Mouse (Mus musculus) 3T3-L1 (cell line): ENCODE measurements around the gene Lama5.
"Not testable (repeated sequence)": the region's sequence is repeated elsewhere in the genome, so short reads cannot be mapped to it uniquely, and the experiment has no call there.

ENCODE experiments used
- DNase-seq: peaks from one replicate; pipeline ENCODE4 v3.0.0-alpha.2; 2015; ENCODE audit warnings: low read depth, low spot score

Lama5 gene

DNA sequence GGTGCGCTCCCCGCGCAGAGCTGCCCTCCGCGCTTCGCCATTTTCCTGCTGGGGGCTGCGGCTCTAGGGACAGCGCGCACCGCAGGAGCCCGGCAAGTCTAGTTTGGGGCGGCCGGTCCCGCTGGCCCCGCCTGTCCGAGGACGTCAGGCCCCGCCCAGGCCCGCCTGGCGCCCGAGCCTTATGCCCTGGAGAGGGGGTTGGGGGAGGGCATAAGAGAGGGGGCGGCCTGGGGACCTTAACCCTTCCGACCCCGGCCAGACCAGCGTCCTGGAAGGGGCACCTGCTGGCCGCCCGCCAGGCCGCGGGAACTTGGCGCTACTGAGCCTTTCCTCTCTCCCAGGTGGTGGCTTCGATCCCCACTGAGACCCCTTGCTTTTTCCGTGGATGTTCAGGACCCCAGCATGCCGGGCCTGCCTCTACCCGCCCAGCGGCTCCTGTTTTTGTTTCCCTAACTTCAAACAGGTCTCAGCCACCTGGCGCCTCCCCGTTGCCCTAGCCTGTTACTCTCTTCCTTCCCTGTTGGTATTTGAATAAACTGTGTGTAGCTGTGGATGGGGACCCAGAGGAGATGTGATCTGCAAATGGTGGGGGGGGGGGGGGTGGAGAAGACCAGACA is at the start of gene Lama5:
Lama5 (minus strand) TSS at position 98 of the 617 bp plus-strand sequence.
- DNase-seq = no peak

DNA sequence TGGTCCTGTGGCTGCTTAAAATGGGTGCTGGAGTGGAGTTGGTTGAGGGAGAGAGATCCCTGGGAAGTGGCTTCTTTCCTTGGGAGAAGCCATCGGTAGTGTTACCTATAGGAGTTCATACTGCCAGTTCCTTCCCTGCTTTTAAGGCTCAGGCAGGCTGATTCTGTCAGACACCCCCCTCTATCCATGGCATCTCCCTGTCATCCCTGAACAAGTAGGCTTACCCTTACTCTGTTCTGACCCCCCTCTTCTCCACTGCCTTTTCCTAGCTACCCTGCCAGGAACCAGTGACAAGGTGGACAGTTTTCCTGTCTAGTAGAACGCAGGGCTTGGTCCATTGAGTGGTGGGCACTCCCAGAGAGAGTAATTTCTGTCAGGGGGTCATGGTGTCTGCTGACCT is 48.9 kb upstream of the Lama5 start:
- no peak for DNase-seq

DNA sequence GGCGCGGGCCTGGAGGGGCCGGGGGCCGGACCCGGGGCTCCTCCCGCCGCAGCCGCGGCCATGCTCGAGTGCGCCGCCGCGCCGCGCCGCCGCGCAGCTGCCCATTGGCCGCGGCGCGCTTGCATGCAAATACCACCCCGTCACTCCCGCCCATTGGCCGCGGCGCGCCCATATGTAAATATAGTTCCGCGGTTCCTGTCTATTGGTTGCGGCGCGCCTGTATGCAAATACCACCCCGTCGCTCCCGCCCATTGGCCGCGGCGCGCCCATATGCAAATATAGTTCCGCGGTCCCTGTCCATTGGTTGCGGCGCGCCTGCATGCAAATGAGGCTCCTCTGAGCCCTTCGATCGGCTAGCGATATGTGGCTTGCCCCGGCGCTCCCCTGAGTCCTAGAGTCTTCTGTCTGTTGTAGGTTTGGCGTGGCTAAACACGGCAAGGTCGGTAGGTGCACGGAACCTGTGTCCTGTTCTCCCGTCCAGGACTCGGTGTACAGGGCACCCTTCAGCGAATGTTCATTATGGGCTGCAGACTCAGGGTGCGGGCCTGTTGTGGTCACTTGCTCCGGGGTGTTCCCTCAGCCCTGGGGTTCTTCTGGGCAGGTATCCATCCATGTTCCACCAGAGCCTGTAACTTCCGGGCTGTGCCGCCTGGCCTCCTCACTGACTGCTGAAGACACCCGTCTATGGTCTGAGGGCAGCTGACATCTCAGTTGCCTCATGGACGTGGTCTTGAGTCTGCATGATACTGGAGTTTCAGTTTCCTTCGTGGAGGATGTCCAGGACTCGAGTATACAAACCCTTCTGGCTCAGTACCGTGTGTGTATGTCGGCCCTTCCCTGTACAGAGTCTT is 48.0 kb upstream of the Lama5 start, which contains the start of gene Cables2:
Cables2 (minus strand) TSS at position 103 of the 851 bp plus-strand sequence.
- peak; percentile 98 for DNase-seq

DNA sequence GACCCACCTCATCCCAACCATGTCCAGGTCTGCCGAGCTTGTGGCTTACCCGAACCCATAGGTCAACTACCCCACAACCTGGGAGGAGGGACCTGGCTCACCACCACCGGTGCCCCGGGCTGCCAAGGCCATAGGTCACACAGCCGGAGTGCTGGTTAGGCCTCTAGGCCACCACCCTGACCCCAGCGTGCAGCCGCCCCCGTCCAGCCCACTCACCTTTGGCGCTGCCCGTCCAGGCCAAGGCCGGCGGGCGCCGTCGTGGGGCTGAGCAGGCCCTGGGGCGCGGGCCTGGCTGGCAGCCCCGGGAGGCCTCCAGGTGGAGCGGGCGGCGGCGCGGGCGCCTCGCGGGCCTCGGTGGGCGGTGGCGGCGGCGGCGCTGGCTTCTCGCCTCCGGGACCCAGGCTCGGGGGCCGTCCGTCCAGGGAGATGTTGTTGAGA is 47.2 kb upstream of the Lama5 start:
- no peak for DNase-seq

DNA sequence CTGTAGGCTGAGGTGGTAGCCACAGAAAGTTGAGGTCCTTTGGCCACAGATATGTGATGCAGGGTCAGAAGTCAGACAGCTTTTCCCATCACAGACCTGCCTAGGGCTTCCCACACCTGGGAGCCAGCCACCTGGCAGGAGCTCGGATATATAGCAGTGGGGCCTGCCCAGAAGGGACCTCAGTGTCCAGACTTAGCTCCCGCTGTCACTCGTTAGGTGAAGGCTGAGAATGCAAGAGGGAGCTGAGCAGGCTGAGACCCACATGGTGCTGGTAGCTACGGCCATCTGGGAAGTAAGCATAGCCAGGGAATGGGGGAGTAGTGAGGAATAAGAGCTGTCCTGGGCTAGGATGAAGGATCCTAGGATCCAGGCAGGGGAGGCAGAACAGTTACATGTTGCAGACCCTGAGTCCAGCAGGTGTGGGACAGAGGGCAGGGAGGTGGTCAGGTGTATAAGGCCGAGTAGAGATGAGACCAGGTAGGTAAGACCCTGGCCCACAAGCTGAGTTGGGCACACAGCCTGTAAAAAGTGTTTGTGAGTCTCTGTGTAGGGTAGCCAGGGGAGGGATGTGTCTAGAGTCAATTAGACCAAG is 46.2 kb upstream of the Lama5 start:
- no peak for DNase-seq

DNA sequence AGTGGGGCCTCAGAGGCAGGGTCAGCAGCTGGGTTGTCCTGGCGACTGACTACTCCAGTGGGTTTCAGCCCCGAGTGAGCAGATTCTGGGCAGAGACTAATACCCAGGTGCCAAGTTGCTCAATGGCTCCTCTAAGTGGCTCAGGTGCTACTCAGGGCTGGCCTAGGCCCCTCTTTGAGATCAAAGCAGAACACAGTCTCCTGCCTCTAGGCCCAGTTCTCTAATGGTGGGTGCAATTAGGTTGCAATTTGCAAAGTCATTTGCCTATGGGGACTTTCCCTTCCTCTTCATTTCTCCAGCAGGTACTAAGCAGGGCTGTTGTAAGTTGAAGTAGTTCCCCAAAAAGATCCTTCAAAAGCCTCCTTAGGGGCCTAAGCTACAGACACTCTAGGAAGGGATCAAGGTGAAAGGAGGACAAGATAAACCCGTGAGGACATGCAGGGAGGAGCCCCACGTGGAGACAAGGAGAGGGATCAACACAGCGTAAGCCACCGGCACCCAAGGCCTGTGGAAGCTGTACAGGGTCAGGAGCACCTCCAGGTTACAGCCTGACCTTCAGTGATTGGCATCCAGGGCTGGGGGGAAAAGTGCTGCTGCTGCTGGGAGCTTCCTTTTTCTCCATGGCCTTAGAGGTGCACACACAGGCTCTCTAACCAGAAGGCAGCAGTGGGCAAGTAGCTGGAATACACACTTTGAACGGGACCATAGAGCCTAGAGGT is 45.0 kb upstream of the Lama5 start:
- no peak for DNase-seq

DNA sequence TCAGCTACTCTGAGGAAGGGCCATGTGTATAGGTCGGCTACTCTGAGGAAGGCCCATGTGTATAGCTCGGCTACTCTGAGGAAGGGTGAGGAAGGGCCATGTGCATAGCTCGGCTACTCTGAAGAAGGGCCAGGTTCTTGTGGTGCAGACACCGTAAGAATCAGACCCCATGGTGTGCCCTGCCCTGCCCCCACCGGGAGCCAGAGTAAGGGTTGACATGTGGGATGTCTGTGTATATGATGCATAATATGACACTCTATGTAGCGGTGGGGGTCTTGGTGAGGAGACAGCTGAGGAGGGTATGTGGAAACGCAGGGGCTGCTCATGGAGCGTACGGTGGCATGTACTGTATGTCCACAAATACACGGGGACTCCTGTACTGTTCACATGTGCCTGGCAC is 43.7 kb upstream of the Lama5 start:
- no peak for DNase-seq

DNA sequence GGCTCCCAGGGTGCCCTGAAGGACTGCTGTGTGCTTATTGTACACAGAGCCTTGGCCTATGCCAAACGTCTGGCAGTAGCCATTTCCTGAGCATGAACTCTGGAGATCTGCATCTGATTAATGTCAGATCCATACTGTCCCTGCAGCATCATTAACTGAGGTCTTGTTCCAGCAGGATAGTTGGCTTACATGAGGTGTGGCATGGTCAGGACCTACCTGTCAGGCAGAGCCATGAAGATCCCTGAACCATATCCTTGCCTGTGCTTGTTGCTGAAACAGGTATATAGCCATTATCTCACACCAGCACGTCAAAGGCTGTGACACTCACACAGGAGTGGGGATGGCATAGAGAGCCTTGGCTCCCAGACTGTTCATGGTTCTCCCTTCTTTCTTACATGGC is 42.3 kb upstream of the Lama5 start:
- no peak for DNase-seq

DNA sequence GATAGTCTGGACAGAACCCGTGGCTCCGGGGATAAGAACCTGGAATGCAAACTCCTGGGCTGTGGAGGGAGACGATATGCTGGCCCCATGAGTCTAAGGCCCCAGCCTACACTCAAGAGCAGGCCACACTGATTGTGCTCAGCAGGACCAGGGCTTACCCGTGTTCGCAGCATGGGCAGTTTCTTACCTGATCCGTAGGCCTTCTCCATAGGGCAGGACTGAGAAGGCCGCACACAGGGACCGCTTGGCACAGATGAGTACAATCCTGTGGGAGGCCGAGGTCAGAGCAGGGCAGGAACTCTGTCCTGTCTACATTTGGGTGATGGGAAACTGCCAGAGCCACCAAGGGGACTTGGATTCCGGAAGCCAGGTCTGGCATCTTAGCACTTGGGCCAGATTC is 37.2 kb upstream of the Lama5 start:
- no peak for DNase-seq

DNA sequence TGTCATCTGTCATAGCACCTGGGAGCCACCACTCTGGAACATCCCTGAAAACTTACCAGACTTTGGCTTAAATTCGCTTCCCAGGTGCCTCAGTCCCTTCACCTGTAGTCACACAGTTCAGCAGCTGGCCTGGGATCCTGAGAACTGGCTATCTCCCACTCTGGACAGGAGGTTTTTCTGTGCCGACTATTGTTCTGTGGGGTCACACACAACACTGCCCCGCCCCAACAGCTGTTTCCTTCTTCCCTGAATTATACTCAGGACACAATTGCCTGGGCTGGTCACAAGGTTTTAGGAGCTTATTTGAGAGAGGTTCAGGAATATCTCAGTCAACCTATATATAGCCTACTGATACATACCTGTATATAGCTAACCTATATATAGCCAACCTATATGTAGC is 36.8 kb upstream of the Lama5 start:
- DNase-seq = no peak

DNA sequence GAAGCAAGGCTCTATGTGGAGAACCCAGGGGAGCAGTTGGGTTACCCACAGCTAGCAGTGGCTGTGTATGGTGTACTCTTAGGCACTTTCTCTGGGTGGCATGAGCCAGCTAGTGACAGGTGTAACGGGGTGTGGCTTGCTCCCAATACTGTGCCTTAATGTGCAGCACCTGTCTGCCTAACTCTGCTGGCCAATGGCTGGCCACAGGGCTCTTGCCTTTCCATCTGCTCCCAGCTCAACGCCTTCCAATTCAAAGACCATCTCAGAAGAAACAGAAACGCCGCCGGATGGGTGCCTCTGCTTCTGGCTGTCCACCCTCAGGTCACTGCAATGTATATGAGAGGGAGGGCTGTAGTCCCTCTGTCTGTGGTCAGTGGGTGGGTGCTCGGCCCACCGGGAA is 36.2 kb upstream of the Lama5 start:
- DNase-seq = no peak

DNA sequence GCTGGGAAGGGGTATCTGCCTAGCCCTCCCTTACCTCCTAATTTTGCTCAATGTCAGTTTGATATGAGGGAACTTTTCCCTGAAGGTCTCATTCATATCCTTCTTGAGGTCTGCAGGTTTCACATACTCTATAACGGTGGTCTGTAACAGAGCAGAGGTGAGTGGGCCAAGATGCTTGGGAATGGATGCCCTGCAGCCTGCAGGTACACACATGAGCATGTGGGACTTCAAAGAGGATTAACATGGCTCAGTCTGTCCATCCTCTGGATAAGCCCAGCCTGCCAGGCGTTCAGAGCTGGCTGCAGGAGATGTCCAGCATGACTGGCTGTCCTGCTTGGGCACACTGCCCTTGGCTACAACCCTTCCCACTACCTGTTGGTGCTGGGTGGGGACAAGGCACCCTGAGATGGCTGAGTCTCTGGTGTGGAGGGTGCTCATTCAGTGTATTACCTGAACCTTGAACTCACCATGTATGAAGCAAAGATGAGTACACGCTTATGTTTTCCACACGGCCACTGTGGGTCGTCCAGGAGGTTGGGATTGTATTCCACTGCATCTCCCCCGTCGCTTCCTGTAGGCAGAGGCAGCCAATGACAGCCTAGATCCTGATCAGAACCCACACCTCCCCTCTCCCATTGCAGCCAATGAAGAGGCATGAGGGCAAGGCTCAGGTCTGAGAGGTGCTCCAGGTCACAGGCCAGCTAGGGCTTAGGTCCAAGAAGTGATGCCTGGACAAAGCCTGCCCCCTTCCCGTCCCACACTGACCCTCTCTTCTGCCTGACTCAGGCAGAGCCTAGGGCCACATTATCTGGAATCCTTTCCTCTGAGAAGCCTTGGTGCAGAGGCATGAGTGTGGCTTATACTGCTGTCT is 35.2 kb upstream of the Lama5 start:
- DNase-seq = no peak

DNA sequence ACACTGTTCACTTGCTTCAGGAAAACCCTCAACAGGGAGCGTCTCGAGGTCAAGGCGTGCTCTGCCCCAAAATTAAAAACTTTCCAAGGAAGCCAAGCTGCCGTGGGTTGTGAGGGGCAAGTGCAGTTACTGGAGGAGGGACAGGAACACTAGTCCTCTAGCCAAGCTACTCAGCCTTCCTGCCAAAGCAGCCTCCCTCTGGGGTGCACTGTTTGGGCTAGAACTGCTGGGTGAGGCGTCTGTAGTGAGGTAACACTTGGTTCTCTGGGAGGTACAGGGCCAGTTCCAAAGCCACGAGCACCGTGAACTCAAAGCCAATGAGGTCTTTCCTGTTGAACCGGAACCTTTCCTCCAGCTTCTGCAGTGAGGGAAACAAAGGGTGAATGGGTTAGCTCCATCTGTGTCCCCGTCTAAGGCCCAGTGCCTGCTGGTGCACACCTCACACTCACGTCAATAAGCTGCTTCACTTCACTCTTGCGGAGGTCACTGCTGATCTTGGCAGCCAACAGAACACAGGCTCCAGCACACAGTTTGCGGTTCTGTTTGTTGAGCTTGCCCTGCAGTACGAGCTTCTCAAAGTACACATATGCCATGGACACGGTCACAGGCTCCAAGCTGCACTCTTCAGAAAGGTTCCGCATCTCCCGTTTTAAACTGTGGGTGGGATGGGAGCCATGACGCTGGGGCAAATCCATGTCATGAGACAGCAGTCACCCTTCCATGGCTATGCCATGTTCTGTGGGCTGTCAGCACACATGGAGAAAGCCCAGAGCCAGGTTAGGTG is 34.4 kb upstream of the Lama5 start:
- DNase-seq = not testable (repeated sequence)

DNA sequence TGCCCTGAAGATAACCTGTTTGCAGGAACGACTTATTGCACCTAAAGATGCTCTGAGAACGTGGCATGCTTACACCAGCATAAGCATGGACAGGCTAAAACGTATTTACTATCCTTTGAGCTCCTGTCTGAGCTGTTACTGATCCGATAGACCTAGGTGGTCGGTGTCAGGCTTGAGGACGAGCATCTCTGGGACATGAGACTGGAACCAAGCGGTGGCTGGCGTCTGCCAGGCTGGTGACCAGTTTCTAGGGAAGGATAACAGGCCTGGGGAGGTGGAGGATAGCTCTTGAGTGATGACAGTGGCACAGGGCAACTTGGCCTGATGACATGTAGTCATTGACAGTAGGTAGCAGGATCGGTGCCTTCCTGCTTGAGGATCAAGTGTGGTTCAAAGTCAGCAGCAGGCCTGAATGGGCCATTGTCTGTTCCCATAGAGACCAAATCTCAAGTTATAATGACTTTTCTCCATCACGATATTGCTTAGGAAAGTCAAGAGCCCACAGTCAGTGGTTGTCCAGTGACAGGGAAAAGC is 33.4 kb upstream of the Lama5 start:
- DNase-seq = not testable (repeated sequence)

DNA sequence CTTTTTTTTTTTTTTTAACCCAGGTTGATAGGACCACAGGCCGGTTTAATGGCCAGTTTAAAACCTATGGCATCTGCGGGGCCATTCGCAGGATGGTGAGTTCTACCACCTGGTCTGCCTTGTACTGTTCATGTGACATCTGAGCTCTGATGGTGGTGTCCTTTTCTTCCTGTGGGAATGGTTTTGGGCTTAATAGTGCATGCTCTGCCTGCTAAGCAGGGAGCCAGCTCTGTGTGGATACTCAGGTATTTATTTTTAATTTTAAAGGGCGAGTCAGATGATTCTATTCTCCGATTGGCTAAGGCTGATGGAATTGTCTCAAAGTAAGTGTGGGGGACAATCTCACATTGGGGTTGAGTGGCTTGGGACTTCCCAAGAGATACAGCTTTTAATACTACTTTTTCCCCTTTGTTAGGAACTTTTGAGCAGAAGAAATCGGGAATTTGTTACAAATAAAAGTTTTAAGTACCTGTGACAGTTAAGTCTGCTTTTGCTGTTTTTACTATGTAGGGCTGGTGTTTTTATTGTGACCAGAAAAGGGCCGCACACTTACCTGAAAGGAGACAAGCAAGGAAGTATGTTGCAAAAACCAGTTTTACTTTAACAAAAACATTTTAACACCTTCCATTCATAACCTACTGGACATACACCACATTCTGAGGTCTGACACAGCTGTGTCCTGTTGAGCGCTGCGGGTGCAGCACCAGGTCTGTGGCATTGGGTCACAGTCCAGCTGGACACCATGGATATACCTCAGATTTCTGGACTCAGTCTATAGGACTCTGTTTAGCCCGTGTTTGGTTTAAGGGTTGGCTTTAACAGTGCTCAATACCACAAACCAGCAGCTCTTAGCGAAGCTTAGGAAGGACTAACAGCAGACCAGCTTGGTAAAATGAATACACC is 32.6 kb upstream of the Lama5 start:
- no peak for DNase-seq

DNA sequence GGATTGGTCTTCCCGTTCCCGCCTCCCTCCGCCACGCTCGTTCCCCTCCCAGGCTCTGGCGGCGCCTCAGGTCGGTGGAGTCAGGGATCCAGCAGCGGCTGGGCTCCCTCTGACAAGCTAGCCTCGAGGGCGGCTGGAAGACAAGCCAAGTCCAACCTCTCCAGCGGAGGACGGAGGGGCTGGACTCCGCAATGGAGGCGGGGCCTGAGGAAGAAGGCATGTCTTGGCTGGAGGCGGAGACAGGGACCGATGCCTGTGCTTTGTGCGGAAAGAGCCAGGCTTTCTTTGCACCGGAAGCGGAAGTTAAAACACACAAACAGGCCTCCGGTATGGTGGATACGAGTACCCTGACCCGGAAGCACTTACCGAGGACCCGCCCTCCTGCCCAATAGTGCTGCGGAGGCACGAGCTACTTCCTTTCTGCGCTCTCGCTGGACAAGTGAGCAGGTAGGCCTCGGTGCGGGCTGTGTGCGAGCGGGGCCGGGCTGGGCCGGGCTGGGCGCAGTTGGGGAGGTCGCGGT is 31.4 kb upstream of the Lama5 start, which contains the start of gene Rps21:
Rps21 (plus strand) TSS at position 377 of the 521 bp plus-strand sequence.
- DNase-seq = peak; percentile 100

DNA sequence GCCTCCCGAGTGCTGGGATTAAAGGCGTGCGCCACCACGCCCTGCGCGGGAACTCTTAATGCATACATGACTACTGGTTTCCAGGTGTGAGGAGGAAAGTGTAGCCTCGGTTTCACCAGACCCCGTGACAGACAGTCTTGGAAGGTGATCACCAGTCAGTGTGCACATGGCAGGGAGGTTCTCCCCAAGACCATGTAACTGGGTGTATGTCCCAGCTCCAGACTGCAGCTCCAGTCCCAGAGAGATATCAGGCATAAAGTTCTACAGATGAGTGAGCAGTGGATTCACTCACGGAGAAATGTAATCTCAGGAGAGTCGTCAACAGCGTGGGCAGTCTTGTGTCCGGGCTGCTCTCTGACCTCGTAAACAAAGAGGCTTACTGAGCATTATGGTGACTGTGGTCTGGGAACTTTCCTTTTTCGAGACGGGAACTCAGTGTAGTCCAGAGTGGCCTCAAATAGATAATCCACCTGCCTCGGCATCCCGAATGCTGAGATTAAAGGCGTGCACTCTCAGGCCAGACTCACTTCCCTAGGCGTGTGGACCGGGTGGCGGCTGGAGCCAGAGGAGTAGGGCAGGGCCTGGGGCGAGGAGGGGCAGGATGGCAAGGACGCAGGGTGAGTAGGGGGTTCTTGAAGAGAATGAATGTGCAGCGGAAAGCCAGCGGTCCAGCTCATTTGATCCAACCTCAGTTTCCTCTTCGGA is 30.8 kb upstream of the Lama5 start:
- no peak for DNase-seq

DNA sequence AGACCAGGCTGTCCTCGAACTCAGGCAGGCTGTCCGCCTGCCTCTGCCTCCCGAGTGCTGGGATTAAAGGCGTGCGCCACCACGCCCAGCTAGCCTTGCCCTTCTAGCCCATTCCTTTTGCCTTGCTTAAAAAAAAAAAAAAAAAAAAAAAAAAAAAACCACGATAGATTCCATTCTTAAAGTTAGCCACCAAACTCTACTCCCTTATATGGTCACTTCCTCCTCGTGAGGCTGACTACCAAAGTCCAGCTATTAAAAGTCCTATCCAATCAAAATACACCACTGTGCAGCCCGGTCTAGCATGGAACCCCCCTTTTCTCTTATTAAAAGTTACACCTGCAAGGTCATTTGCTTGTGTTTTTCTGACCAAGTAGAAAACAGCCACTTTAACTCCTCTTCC is 30.0 kb upstream of the Lama5 start:
- DNase-seq = peak; percentile 64
